Comparison of ENCODE assay signal across 19 mouse cellular contexts in genomic region chr1:59406741-59407306, GRCm38 (mm10).
DNase-seq lines count a peak whose midpoint lies in the region; ATAC-seq lines count a peak whose summit lies in the region.
"Had no signal": no experiment of that assay in that cellular context is flagged by ENCODE, and none has a peak within 500 bp of the region (broad histone marks: within the 10 kb centered on the region; RNA-seq: fewer than 3 reads in every experiment).

No protein-coding gene starts in this region.

- no peak for ATAC-seq in cerebellum, adult (ENCODE audit: insufficient number of reproducible peaks, low FRiP score, low TSS enrichment)
- ATAC-seq in liver, embryonic 11.5 days (replicated peaks; ENCODE audit: low FRiP score) = no peak
- ATAC-seq: hindbrain, postnatal 0 days; intestine, embryonic 16.5 days had no signal

- H3K9ac ChIP-seq in liver, embryonic 11.5 days (ENCODE audit: low read depth, low read length) = no peak overlapping the region
- H3K9ac ChIP-seq: embryonic facial prominence, embryonic 12.5 days; liver, embryonic 15.5 days had no signal

- H3K27ac ChIP-seq in liver, embryonic 11.5 days (ENCODE audit: low read depth, low read length) = no peak overlapping the region
- H3K27ac ChIP-seq: embryonic facial prominence, embryonic 12.5 days; hindbrain, postnatal 0 days; liver, embryonic 15.5 days; macrophage had no signal

- H3K27me3 ChIP-seq in liver, embryonic 11.5 days (replicated peaks; ENCODE audit: control insufficient read depth, insufficient read depth, low read length) = no peaks in the 10 kb centered on the region
- H3K27me3 ChIP-seq: embryonic facial prominence, embryonic 12.5 days; liver, embryonic 15.5 days had no signal

- no peaks in the 10 kb centered on the region for H3K36me3 ChIP-seq in liver, embryonic 11.5 days (ENCODE audit: control insufficient read depth, insufficient read depth, low read length)
- H3K36me3 ChIP-seq: embryonic facial prominence, embryonic 12.5 days; liver, embryonic 15.5 days had no signal

- H3K4me3 ChIP-seq in liver, embryonic 11.5 days (ENCODE audit: low read depth, low read length) = no peak overlapping the region
- H3K4me3 ChIP-seq: embryonic facial prominence, embryonic 12.5 days; liver, embryonic 15.5 days had no signal

- no peak overlapping the region for H3K4me2 ChIP-seq in liver, embryonic 11.5 days
- H3K4me2 ChIP-seq: embryonic facial prominence, embryonic 12.5 days; heart, embryonic 11.5 days; liver, embryonic 15.5 days had no signal

- peak; percentile 69 for DNase-seq in cerebellum, adult 11-12 months
- peak; percentile 61 for DNase-seq in brain, adult 2 months (ENCODE audit: low read depth, low spot score)
- DNase-seq in cerebellum, adult 9-11 months = peak; percentile 76
- DNase-seq in embryo, embryonic 10.5 days (ENCODE audit: low spot score) = peak; percentile 77
- no peak for DNase-seq in gastrocnemius, postnatal 4 days (ENCODE audit: low spot score in 2 of 2)
- DNase-seq in urinary bladder, postnatal 25 days (ENCODE audit: low spot score) = no peak
- no peak for DNase-seq in liver, embryonic 11.5 days (ENCODE audit: low spot score)
- DNase-seq: adrenal gland, postnatal 10 days; kidney, adult 9 months; kidney, postnatal 36 days; right cerebral cortex, postnatal 25 days; spleen, adult 18-20 months had no signal

- H3K4me1 ChIP-seq in liver, embryonic 11.5 days (replicated peaks; ENCODE audit: control insufficient read depth, insufficient read depth, low read length) = no peaks in the 10 kb centered on the region; the same call in 1 of the 2 replicates
- H3K4me1 ChIP-seq: liver, embryonic 15.5 days had no signal

- no peaks in the 10 kb centered on the region for H3K9me3 ChIP-seq in liver, embryonic 11.5 days (ENCODE audit: control insufficient read depth, low read length)
- H3K9me3 ChIP-seq: embryonic facial prominence, embryonic 12.5 days; liver, embryonic 15.5 days had no signal

- WGBS in liver, embryonic 11.5 days = 45% methylated on average over 6 of the region's 6 CpGs

Comparison
In these comparisons a context has a peak if more than half of its experiments do, and no peak if none do; other contexts are left out.
1. DNase-seq: peak in cerebellum, adult 11-12 months (single experiment), brain, adult 2 months (single experiment), cerebellum, adult 9-11 months (single experiment) and embryo, embryonic 10.5 days (single experiment); none in gastrocnemius, postnatal 4 days (0 of 2), urinary bladder, postnatal 25 days (single experiment) and liver, embryonic 11.5 days (single experiment).